Mouse (Mus musculus) hindbrain, embryonic 15.5 days (tissue): ENCODE measurements around the gene Shroom3. TPM values are rescaled to one million over a fixed set of nuclear protein-coding genes. Genes with fewer than 3 reads are reported as not detected.

ENCODE experiments used
- ATAC-seq: fragments of 200-750 bp; cut with Nextera tagmentation; 2 replicates; pipeline ENCODE4 v1.8.0; 2017; ENCODE audit warnings: low read depth, moderate number of reproducible peaks, moderate TSS enrichment; ENCODE audit not compliant: low FRiP score
- H3K27ac ChIP-seq: fragments of 300-500 bp; sonication (generic); replicated peaks from 2 replicates; pipeline ENCODE4 v1.5.1; 2015; ENCODE audit warnings: mild to moderate bottlenecking, inconsistent platforms
- H3K27me3 ChIP-seq: fragments of 300-500 bp; sonication (generic); 2 replicates; pipeline ENCODE4 v1.6.1; 2015; ENCODE audit warnings: control low read depth, inconsistent platforms
- H3K36me3 ChIP-seq: fragments of 300-500 bp; sonication (generic); 2 replicates; pipeline ENCODE4 v1.6.1; 2015; ENCODE audit warnings: control low read depth, inconsistent platforms
- H3K4me1 ChIP-seq: fragments of 300-500 bp; sonication (generic); replicated peaks from 2 replicates; pipeline ENCODE4 v1.6.1; 2015; ENCODE audit warnings: control low read depth, inconsistent platforms
- H3K4me2 ChIP-seq: fragments of 300-500 bp; sonication (generic); 2 replicates; pipeline ENCODE4 v1.6.1; 2015; ENCODE audit warnings: moderate library complexity, mild to moderate bottlenecking, inconsistent platforms
- H3K4me3 ChIP-seq: fragments of 300-500 bp; sonication (generic); 2 replicates; pipeline ENCODE4 v1.5.1; 2015; ENCODE audit warnings: mild to moderate bottlenecking, inconsistent platforms
- H3K9ac ChIP-seq: fragments of 300-500 bp; sonication (generic); 2 replicates; pipeline ENCODE4 v1.6.1; 2015; ENCODE audit warnings: inconsistent platforms
- H3K9me3 ChIP-seq: fragments of 300-500 bp; sonication (generic); 2 replicates; pipeline ENCODE4 v1.6.1; 2016; ENCODE audit warnings: control low read depth, inconsistent platforms
- WGBS: fragments of 180-500 bp; shearing (Covaris S2); methylation state at CpG from one replicate; pipeline ENCODE4 v1.1.7; 2015; 5-methylcytosine and 5-hydroxymethylcytosine counted together
- polyA plus RNA-seq: library from polyadenylated mRNA; unstranded; fragments of >200 nt; fragmentation: Nextera tagmentation; extraction: Ambion mirVana; gene quantifications from 2 replicates; pipeline ENCODE4 v1.2.1, GENCODE M21; 2015

Gene Shroom3
- 1.7 and 2.2 TPM in 2 replicates for polyA plus RNA-seq

GRCm38 (mm10) chr5:92683351-92683807 is at the start of gene Shroom3:
Shroom3 (plus strand) TSS chr5:92683435.
- no peaks in the 10 kb centered on the region for H3K36me3 ChIP-seq
- H3K9me3 ChIP-seq = no peaks in the 10 kb centered on the region
- H3K4me3 ChIP-seq = peak within 1 kb of the TSS; percentile 57
- WGBS = under 1% methylated on average over 26 of the region's 26 CpGs
- peak within 1 kb of the TSS; percentile 59 for H3K9ac ChIP-seq
- peak within 1 kb of the TSS; percentile 99 for H3K4me2 ChIP-seq
- peak within 1 kb of the TSS; percentile 43 for H3K27ac ChIP-seq
- ATAC-seq = no peak
- H3K27me3 ChIP-seq = 0 out of 2 replicates have a peak, but pooled peaks cover 4% of the 10 kb centered on the region
- H3K4me1 ChIP-seq = peaks cover 15% of the 10 kb centered on the region

GRCm38 (mm10) chr5:92633526-92633925 is 49.7 kb upstream of the Shroom3 start:
- no peaks in the 10 kb centered on the region for H3K36me3 ChIP-seq
- 65% methylated on average over 4 of the region's 4 CpGs for WGBS
- H3K4me1 ChIP-seq = no peaks in the 10 kb centered on the region
- no peak overlapping the region for H3K9ac ChIP-seq
- no peak overlapping the region for H3K4me3 ChIP-seq
- H3K27ac ChIP-seq = no peak overlapping the region
- no peaks in the 10 kb centered on the region for H3K9me3 ChIP-seq
- no peaks in the 10 kb centered on the region for H3K27me3 ChIP-seq
- no peak for ATAC-seq
- no peak overlapping the region for H3K4me2 ChIP-seq

- Histone ChIP-seq H3K9ac (no peak overlapping the region), H3K36me3 (no peaks in the 10 kb centered on the region), H3K27ac (no peak overlapping the region), H3K4me2 (no peak overlapping the region), H3K27me3 (no peaks in the 10 kb centered on the region), H3K9me3 (no peaks in the 10 kb centered on the region), H3K4me3 (no peak overlapping the region), H3K4me1 (no peaks in the 10 kb centered on the region)
- WGBS = 68% methylated on average over 3 of the region's 3 CpGs
- no peak for ATAC-seq
Measured at GRCm38 (mm10) chr5:92634916-92635315, 48.3 kb upstream of the Shroom3 start.

- 85% methylated on average over 5 of the region's 5 CpGs for WGBS
- Histone ChIP-seq H3K36me3 (no peaks in the 10 kb centered on the region), H3K9ac (no peak overlapping the region), H3K4me1 (no peaks in the 10 kb centered on the region), H3K4me3 (no peak overlapping the region), H3K4me2 (no peak overlapping the region), H3K27ac (no peak overlapping the region), H3K9me3 (no peaks in the 10 kb centered on the region), H3K27me3 (no peaks in the 10 kb centered on the region)
- ATAC-seq = no peak
Measured at GRCm38 (mm10) chr5:92635891-92636290, 47.3 kb upstream of the Shroom3 start.

GRCm38 (mm10) chr5:92640861-92641260 is 42.4 kb upstream of the Shroom3 start:
- 88% methylated on average over 3 of the region's 3 CpGs for WGBS

GRCm38 (mm10) chr5:92656256-92656655 is 27.0 kb upstream of the Shroom3 start:
- Histone ChIP-seq H3K9me3 (no peaks in the 10 kb centered on the region), H3K36me3 (no peaks in the 10 kb centered on the region), H3K9ac (no peak overlapping the region), H3K4me1 (no peaks in the 10 kb centered on the region), H3K4me2 (no peak overlapping the region), H3K27me3 (no peaks in the 10 kb centered on the region), H3K4me3 (no peak overlapping the region), H3K27ac (no peak overlapping the region)
- 15% methylated on average over 1 of the region's 1 CpGs for WGBS
- ATAC-seq = peak; percentile 48; the same call in 1 of the 2 replicates

More at GRCm38 (mm10) chr5:92640861-92641260, 42.4 kb upstream of the Shroom3 start:
- H3K4me1 ChIP-seq = no peaks in the 10 kb centered on the region
- no peak overlapping the region for H3K9ac ChIP-seq
- no peaks in the 10 kb centered on the region for H3K9me3 ChIP-seq
- no peak for ATAC-seq
- H3K4me3 ChIP-seq = no peak overlapping the region
- H3K4me2 ChIP-seq = no peak overlapping the region
- no peaks in the 10 kb centered on the region for H3K27me3 ChIP-seq
- H3K27ac ChIP-seq = no peak overlapping the region
- no peaks in the 10 kb centered on the region for H3K36me3 ChIP-seq

- Histone ChIP-seq H3K9me3 (no peaks in the 10 kb centered on the region), H3K27me3 (no peaks in the 10 kb centered on the region), H3K4me2 (no peak overlapping the region), H3K9ac (no peak overlapping the region), H3K4me1 (no peaks in the 10 kb centered on the region), H3K36me3 (no peaks in the 10 kb centered on the region), H3K27ac (no peak overlapping the region), H3K4me3 (no peak overlapping the region)
- WGBS = 73% methylated on average over 2 of the region's 2 CpGs
- no peak for ATAC-seq
Measured at GRCm38 (mm10) chr5:92664321-92664720, 18.9 kb upstream of the Shroom3 start.

GRCm38 (mm10) chr5:92666860-92667259 is 16.4 kb upstream of the Shroom3 start:
- Histone ChIP-seq H3K4me2 (no peak overlapping the region), H3K9ac (no peak overlapping the region), H3K4me1 (no peaks in the 10 kb centered on the region), H3K27ac (no peak overlapping the region), H3K9me3 (no peaks in the 10 kb centered on the region), H3K27me3 (no peaks in the 10 kb centered on the region), H3K4me3 (no peak overlapping the region), H3K36me3 (no peaks in the 10 kb centered on the region)
- WGBS = 91% methylated on average over 5 of the region's 5 CpGs
- ATAC-seq = no peak

GRCm38 (mm10) chr5:92674859-92675573 is 8.2 kb upstream of the Shroom3 start, which contains the start of gene Ccdc158:
Ccdc158 (minus strand) TSS chr5:92675271.
- H3K4me1 ChIP-seq = peaks cover 15% of the 10 kb centered on the region
- 15% methylated on average over 45 of the region's 55 CpGs for WGBS
- H3K4me2 ChIP-seq = peak within 1 kb of the TSS; percentile 68
- peak within 1 kb of the TSS; percentile 42 for H3K4me3 ChIP-seq
- no peaks in the 10 kb centered on the region for H3K27me3 ChIP-seq
- no peak within 1 kb of the TSS for H3K27ac ChIP-seq
- H3K36me3 ChIP-seq = no peaks in the 10 kb centered on the region
- ATAC-seq = peak; percentile 93
- peak within 1 kb of the TSS; percentile 12 for H3K9ac ChIP-seq
- H3K9me3 ChIP-seq = no peaks in the 10 kb centered on the region

- no peak for ATAC-seq
Measured at GRCm38 (mm10) chr5:92675574-92675920, 7.7 kb upstream of the Shroom3 start.

GRCm38 (mm10) chr5:92679441-92679840 is 3.8 kb upstream of the Shroom3 start:
- Histone ChIP-seq H3K4me3 (no peak overlapping the region), H3K4me2 (no peak overlapping the region), H3K9ac (no peak overlapping the region), H3K27ac (no peak overlapping the region), H3K27me3 (0 out of 2 replicates have a peak, but pooled peaks cover 4% of the 10 kb centered on the region), H3K9me3 (no peaks in the 10 kb centered on the region), H3K36me3 (no peaks in the 10 kb centered on the region), H3K4me1 (peaks cover 27% of the 10 kb centered on the region)
- no peak for ATAC-seq
- WGBS = 31% methylated on average over 4 of the region's 4 CpGs

More at GRCm38 (mm10) chr5:92675574-92675920, 7.7 kb upstream of the Shroom3 start:
- Histone ChIP-seq H3K36me3 (no peaks in the 10 kb centered on the region), H3K4me1 (peaks cover 15% of the 10 kb centered on the region), H3K27me3 (no peaks in the 10 kb centered on the region), H3K9ac (peak overlapping the region; percentile 12), H3K27ac (no peak overlapping the region), H3K4me3 (peak overlapping the region; percentile 42), H3K9me3 (no peaks in the 10 kb centered on the region), H3K4me2 (peak overlapping the region; percentile 68)
- WGBS = under 1% methylated on average over 9 of the region's 9 CpGs

- H3K9me3 ChIP-seq = no peaks in the 10 kb centered on the region
- H3K4me1 ChIP-seq = peaks cover 15% of the 10 kb centered on the region
- H3K9ac ChIP-seq = no peak overlapping the region
- no peak overlapping the region for H3K4me2 ChIP-seq
- 0 out of 2 replicates have a peak, but pooled peaks cover 4% of the 10 kb centered on the region for H3K27me3 ChIP-seq
- 91% methylated on average over 10 of the region's 10 CpGs for WGBS
- H3K27ac ChIP-seq = no peak overlapping the region
- H3K4me3 ChIP-seq = no peak overlapping the region
- H3K36me3 ChIP-seq = no peaks in the 10 kb centered on the region
- no peak for ATAC-seq
Measured at GRCm38 (mm10) chr5:92681861-92682260, 1.4 kb upstream of the Shroom3 start.
